Mouse (Mus musculus) stomach, embryonic 14.5 days (tissue): ENCODE results near the gene Rbfox3. TPM values are rescaled to one million over a fixed set of nuclear protein-coding genes. Genes with fewer than 3 reads are reported as not detected.

ENCODE experiments used
- ATAC-seq: fragments of 200-750 bp; cut with Nextera tagmentation; 2 replicates; pipeline ENCODE4 v1.8.0; 2017; ENCODE audit warnings: low read depth, moderate TSS enrichment; ENCODE audit not compliant: insufficient number of reproducible peaks, insufficient read depth, low FRiP score
- H3K27ac ChIP-seq: fragments of 300-500 bp; sonication (generic); 2 replicates; pipeline ENCODE4 v1.5.1; 2014; ENCODE audit warnings: mild to moderate bottlenecking, low read length, moderate library complexity, mixed read lengths
- H3K27me3 ChIP-seq: fragments of 300-500 bp; sonication (generic); 2 replicates; pipeline ENCODE4 v1.6.1; 2014; ENCODE audit warnings: low read length, control low read depth, mixed read lengths; ENCODE audit not compliant: control insufficient read depth, insufficient read depth
- H3K36me3 ChIP-seq: fragments of 300-500 bp; sonication (generic); 2 replicates; pipeline ENCODE4 v1.6.1; 2014; ENCODE audit warnings: mild to moderate bottlenecking, control low read depth, low read length, moderate library complexity, mixed read lengths; ENCODE audit not compliant: control insufficient read depth, insufficient read depth
- H3K4me1 ChIP-seq: fragments of 300-500 bp; sonication (generic); 2 replicates; pipeline ENCODE4 v1.6.1; 2014; ENCODE audit warnings: low read length, control low read depth, mixed read lengths; ENCODE audit not compliant: control insufficient read depth, insufficient read depth
- H3K4me2 ChIP-seq: fragments of 300-500 bp; sonication (generic); replicated peaks from 2 replicates; pipeline ENCODE4 v1.6.1; 2014; ENCODE audit warnings: low read depth, low read length, control low read depth
- H3K4me3 ChIP-seq: fragments of 300-500 bp; sonication (generic); 2 replicates; pipeline ENCODE4 v1.5.1; 2014; ENCODE audit warnings: low read depth, low read length, control low read depth
- H3K9ac ChIP-seq: fragments of 300-500 bp; sonication (generic); replicated peaks from 2 replicates; pipeline ENCODE4 v1.6.1; 2014; ENCODE audit warnings: low read depth, mild to moderate bottlenecking, control low read depth, low read length, moderate library complexity, mixed read lengths
- H3K9me3 ChIP-seq: fragments of 300-500 bp; sonication (generic); 2 replicates; pipeline ENCODE4 v1.6.1; 2016; ENCODE audit warnings: low read depth, low read length, control low read depth; ENCODE audit not compliant: control insufficient read depth
- WGBS: fragments of 180-500 bp; shearing (Covaris S2); extraction: QIAGEN DNeasy Blood & Tissue Kit; methylation state at CpG from one replicate; pipeline ENCODE4 v1.1.7; 2014; 5-methylcytosine and 5-hydroxymethylcytosine counted together
- polyA plus RNA-seq: library from polyadenylated mRNA; unstranded; fragments of >200 nt; fragmentation: Nextera tagmentation; extraction: Ambion mirVana; gene quantifications from 2 replicates; pipeline ENCODE4 v1.2.1, GENCODE M21; 2014

Gene Rbfox3
- polyA plus RNA-seq, 1 experiment from 2014 or later, result 1.2 TPM

- peak overlapping the region; percentile 82 for H3K4me2 ChIP-seq
- 1% methylated on average over 49 of the region's 52 CpGs for WGBS
- no peak for ATAC-seq
- H3K27me3 ChIP-seq, result peaks cover 44% of the 10 kb centered on the region
- peak overlapping the region; percentile 39 for H3K4me3 ChIP-seq
- H3K4me1 ChIP-seq, result peaks cover 6% of the 10 kb centered on the region; the same call in 1 of the 2 replicates
- H3K9ac ChIP-seq, result no peak overlapping the region
- H3K27ac ChIP-seq, result no peak overlapping the region
- no peaks in the 10 kb centered on the region for H3K36me3 ChIP-seq
- no peaks in the 10 kb centered on the region for H3K9me3 ChIP-seq
Observed at GRCm38 (mm10) chr11:118908431-118908980, 2.9 kb downstream of the Rbfox3 start.

GRCm38 (mm10) chr11:118907471-118908401, 3.7 kb downstream of the Rbfox3 start:
- Histone ChIP-seq H3K9me3 (no peaks in the 10 kb centered on the region), H3K4me2 (peak overlapping the region; percentile 82), H3K27me3 (peaks cover 44% of the 10 kb centered on the region), H3K9ac (no peak overlapping the region), H3K4me1 (peaks cover 6% of the 10 kb centered on the region; the same call in 1 of the 2 replicates), H3K4me3 (peak overlapping the region; percentile 39; the same call in 1 of the 2 replicates), H3K27ac (no peak overlapping the region), H3K36me3 (no peaks in the 10 kb centered on the region)
- WGBS, result 4% methylated on average over 43 of the region's 43 CpGs
- no peak for ATAC-seq

GRCm38 (mm10) chr11:118906824-118907470, 4.5 kb downstream of the Rbfox3 start:
- Histone ChIP-seq H3K9ac (no peak overlapping the region), H3K36me3 (no peaks in the 10 kb centered on the region), H3K4me2 (no peak overlapping the region), H3K4me3 (peak overlapping the region; percentile 5; the same call in 1 of the 2 replicates), H3K4me1 (peaks cover 6% of the 10 kb centered on the region; the same call in 1 of the 2 replicates), H3K9me3 (no peaks in the 10 kb centered on the region), H3K27me3 (peaks cover 44% of the 10 kb centered on the region), H3K27ac (no peak overlapping the region)
- ATAC-seq, result no peak
- 6% methylated on average over 23 of the region's 23 CpGs for WGBS

- H3K4me3 ChIP-seq, result no peak overlapping the region
- ATAC-seq, result no peak
- 21% methylated on average over 12 of the region's 12 CpGs for WGBS
- H3K4me2 ChIP-seq, result no peak overlapping the region
- H3K9me3 ChIP-seq, result no peaks in the 10 kb centered on the region
- H3K27ac ChIP-seq, result no peak overlapping the region
- peaks cover 6% of the 10 kb centered on the region; the same call in 1 of the 2 replicates for H3K4me1 ChIP-seq
- H3K27me3 ChIP-seq, result peaks cover 44% of the 10 kb centered on the region
- H3K9ac ChIP-seq, result no peak overlapping the region
- H3K36me3 ChIP-seq, result no peaks in the 10 kb centered on the region
Observed at GRCm38 (mm10) chr11:118906131-118906823, 5.1 kb downstream of the Rbfox3 start.

- ATAC-seq, result no peak
- Histone ChIP-seq H3K4me3 (no peak overlapping the region), H3K9me3 (no peaks in the 10 kb centered on the region), H3K9ac (no peak overlapping the region), H3K36me3 (no peaks in the 10 kb centered on the region), H3K4me2 (no peak overlapping the region), H3K4me1 (peaks cover 6% of the 10 kb centered on the region; the same call in 1 of the 2 replicates), H3K27me3 (peaks cover 43% of the 10 kb centered on the region), H3K27ac (no peak overlapping the region)
- 30% methylated on average over 11 of the region's 11 CpGs for WGBS
Observed at GRCm38 (mm10) chr11:118905656-118906055, 5.7 kb downstream of the Rbfox3 start.

- no peak overlapping the region for H3K4me2 ChIP-seq
- WGBS, result 87% methylated on average over 6 of the region's 6 CpGs
- H3K36me3 ChIP-seq, result no peaks in the 10 kb centered on the region
- H3K27me3 ChIP-seq, result peaks cover 36% of the 10 kb centered on the region
- peaks cover 6% of the 10 kb centered on the region; the same call in 1 of the 2 replicates for H3K4me1 ChIP-seq
- H3K9me3 ChIP-seq, result no peaks in the 10 kb centered on the region
- no peak for ATAC-seq
- H3K9ac ChIP-seq, result no peak overlapping the region
- H3K27ac ChIP-seq, result no peak overlapping the region
- no peak overlapping the region for H3K4me3 ChIP-seq
Observed at GRCm38 (mm10) chr11:118904253-118904652, 7.1 kb downstream of the Rbfox3 start.

GRCm38 (mm10) chr11:118899771-118900545, 11.4 kb downstream of the Rbfox3 start:
- no peak overlapping the region for H3K27ac ChIP-seq
- no peaks in the 10 kb centered on the region for H3K4me1 ChIP-seq
- H3K36me3 ChIP-seq, result no peaks in the 10 kb centered on the region
- WGBS, result 43% methylated on average over 26 of the region's 26 CpGs
- no peaks in the 10 kb centered on the region for H3K9me3 ChIP-seq
- H3K9ac ChIP-seq, result no peak overlapping the region
- no peak overlapping the region for H3K4me3 ChIP-seq
- H3K4me2 ChIP-seq, result no peak overlapping the region
- no peak for ATAC-seq
- H3K27me3 ChIP-seq, result no peaks in the 10 kb centered on the region
